Mouse (Mus musculus): Measurements from ENCODE around the gene Snapc1.

The Snapc1 gene

DNA sequence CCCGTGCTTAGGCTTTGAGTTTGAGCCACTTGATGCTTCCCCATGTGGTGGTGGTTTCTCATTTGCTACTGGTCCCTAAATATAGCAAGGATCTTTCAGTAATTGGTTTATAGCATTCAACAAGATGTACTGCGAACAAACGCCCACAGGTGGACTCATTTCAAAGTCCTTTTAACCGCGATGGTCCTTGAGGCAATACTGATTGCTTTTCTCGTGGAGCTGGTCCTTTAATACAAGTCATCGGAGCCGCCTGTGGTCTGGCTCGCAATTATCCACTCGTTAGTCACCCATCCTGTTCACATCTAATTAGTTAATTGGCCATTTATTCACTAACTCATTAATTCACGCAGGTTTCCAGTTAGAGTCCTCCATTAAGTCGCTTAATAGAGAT lies 32.6 kb downstream of the Snapc1 start:
- DNase-seq: no peak

GRCm38 (mm10) chr12:73997297-73998127 lies 33.2 kb downstream of the Snapc1 start, which contains the start of gene Syt16:
Gene Syt16, plus strand, starts transcription at chr12:73997661.
- peak; percentile 59 to 62 for DNase-seq

- no peak for DNase-seq
Measured at GRCm38 (mm10) chr12:73998128-73998456, 33.8 kb downstream of the Snapc1 start.

GRCm38 (mm10) chr12:74002449-74002848 lies 38.2 kb downstream of the Snapc1 start:
- no peak for DNase-seq

DNA sequence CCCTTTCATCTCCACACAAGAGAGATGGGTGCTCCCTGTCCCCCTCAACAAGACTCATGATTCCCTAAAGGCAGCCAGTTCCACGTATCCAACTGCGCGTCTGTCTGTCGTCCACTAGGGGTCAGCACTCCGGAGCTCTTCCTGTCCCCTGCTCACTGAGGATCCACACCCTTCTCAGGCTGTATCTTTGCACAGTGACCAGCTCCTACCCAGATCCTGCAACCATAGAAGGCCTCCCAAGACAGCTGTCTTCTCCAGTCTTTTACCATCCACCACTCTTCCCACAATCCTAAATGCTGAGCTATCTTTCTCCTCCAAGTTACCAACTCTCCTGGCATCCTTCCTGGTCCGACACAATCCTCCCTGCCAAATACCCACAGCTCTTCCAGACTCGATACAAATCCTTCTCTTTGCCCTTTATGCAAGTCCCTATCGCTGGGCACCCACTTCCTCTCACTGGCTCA lies 45.2 kb downstream of the Snapc1 start:
- peak; percentile 63 to 72 for DNase-seq

GRCm38 (mm10) chr12:74013739-74014138 lies 49.5 kb downstream of the Snapc1 start:
- peak; percentile 90 to 94 for DNase-seq

GRCm38 (mm10) chr12:74014739-74015270 lies 50.5 kb downstream of the Snapc1 start:
- DNase-seq: peak; percentile 58 to 60

GRCm38 (mm10) chr12:74015491-74015890 lies 51.2 kb downstream of the Snapc1 start:
- no peak for DNase-seq

- DNase-seq: no peak
Measured at GRCm38 (mm10) chr12:74023260-74023659, 59.0 kb downstream of the Snapc1 start.

DNA sequence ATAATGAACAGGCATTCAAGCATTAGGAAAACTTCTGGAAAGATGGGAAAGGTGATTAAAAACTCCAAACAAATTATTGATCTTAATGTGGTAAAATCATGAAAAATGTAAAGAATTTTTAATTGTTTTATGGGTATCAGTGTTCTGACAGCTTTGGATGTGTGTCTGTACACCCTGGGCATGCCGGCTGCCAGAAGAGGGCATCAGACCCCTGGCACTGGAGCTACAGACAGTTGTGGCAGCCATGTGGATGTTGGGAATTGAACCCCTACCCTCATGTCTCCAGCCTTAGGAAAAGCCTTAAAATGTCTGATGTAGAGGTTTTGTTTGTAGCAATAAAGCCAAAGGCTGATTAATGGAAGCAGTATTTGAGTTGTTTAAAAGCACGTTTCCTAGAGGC lies 60.6 kb downstream of the Snapc1 start:
- DNase-seq: peak in 1 of 2 experiments; percentile 18

Data from cerebellum, postnatal 10 days (tissue).